Mouse (Mus musculus) intestine, embryonic 15.5 days (tissue): ENCODE measurements around the gene Rasal3. TPM values are rescaled to one million over a fixed set of nuclear protein-coding genes. Genes with fewer than 3 reads are reported as not detected.

Experiments
- ATAC-seq: fragments of 200-750 bp; cut with Nextera tagmentation; 2 replicates; pipeline ENCODE4 v1.8.0; 2017; ENCODE audit warnings: moderate TSS enrichment, moderate library complexity
- H3K27ac ChIP-seq: fragments of 300-500 bp; sonication (generic); 2 replicates; pipeline ENCODE4 v1.5.1; 2015; ENCODE audit warnings: mild to moderate bottlenecking, inconsistent platforms
- H3K27me3 ChIP-seq: fragments of 300-500 bp; sonication (generic); replicated peaks from 2 replicates; pipeline ENCODE4 v1.6.1; 2015; ENCODE audit warnings: inconsistent platforms
- H3K36me3 ChIP-seq: fragments of 300-500 bp; sonication (generic); 2 replicates; pipeline ENCODE4 v1.6.1; 2015; ENCODE audit warnings: inconsistent platforms
- H3K4me1 ChIP-seq: fragments of 300-500 bp; sonication (generic); replicated peaks from 2 replicates; pipeline ENCODE4 v1.6.1; 2015; ENCODE audit warnings: inconsistent platforms
- H3K4me2 ChIP-seq: fragments of 300-500 bp; sonication (generic); replicated peaks from 2 replicates; pipeline ENCODE4 v1.6.1; 2015; ENCODE audit warnings: mild to moderate bottlenecking, inconsistent platforms
- H3K4me3 ChIP-seq: fragments of 300-500 bp; sonication (generic); replicated peaks from 2 replicates; pipeline ENCODE4 v1.5.1; 2015; ENCODE audit warnings: inconsistent platforms
- H3K9ac ChIP-seq: fragments of 300-500 bp; sonication (generic); 2 replicates; pipeline ENCODE4 v1.6.1; 2015; ENCODE audit warnings: inconsistent platforms
- H3K9me3 ChIP-seq: fragments of 300-500 bp; sonication (generic); 2 replicates; pipeline ENCODE4 v1.6.1; 2016; ENCODE audit warnings: inconsistent platforms
- WGBS: fragments of 180-500 bp; shearing (Covaris S2); methylation state at CpG from one replicate; pipeline ENCODE4 v1.1.7; 2015; 5-methylcytosine and 5-hydroxymethylcytosine counted together
- polyA plus RNA-seq: library from polyadenylated mRNA; unstranded; fragments of >200 nt; fragmentation: Nextera tagmentation; extraction: Ambion mirVana; gene quantifications from 2 replicates; pipeline ENCODE4 v1.2.1, GENCODE M21; 2015

Gene Rasal3
- polyA plus RNA-seq, 1 experiment from 2014 or later: 1.7 TPM

DNA sequence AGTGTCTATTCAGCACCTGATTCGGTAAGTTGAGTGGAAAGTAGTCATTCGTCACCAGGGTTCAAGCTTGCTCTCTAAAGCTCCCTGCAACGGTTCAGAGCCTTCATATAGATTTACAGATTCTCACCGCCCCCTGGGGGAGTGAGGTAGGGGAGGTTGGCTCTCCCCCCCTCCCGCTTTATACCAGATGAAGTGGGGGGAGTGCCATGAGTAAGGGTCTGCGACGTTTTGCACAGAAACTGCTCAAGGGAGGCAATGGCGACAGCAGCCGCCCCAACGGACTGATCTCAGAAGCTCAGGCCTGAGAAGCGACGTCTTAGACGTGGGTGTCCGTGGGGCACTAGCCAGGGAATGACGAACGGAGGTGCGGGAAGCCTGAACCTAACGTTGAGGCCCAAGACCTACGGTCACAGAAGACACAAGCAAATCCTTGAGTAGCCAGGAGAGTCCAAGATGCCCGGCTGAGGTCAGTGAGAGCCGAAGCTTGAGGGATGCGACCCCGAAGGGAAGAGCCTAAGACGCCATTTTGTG is 53.5 kb downstream of the Rasal3 start:
- H3K4me2 ChIP-seq: peak overlapping the region; percentile 69
- 0 out of 2 replicates have a peak, but pooled peaks cover 5% of the 10 kb centered on the region for H3K4me1 ChIP-seq
- H3K9me3 ChIP-seq: no peaks in the 10 kb centered on the region
- ATAC-seq: no peak
- peak overlapping the region; percentile 54 for H3K27ac ChIP-seq
- peak overlapping the region; percentile 65 for H3K4me3 ChIP-seq
- WGBS: under 1% methylated on average over 24 of the region's 24 CpGs
- H3K9ac ChIP-seq: peak overlapping the region; percentile 70
- peaks cover 4% of the 10 kb centered on the region for H3K36me3 ChIP-seq
- H3K27me3 ChIP-seq: no peaks in the 10 kb centered on the region

DNA sequence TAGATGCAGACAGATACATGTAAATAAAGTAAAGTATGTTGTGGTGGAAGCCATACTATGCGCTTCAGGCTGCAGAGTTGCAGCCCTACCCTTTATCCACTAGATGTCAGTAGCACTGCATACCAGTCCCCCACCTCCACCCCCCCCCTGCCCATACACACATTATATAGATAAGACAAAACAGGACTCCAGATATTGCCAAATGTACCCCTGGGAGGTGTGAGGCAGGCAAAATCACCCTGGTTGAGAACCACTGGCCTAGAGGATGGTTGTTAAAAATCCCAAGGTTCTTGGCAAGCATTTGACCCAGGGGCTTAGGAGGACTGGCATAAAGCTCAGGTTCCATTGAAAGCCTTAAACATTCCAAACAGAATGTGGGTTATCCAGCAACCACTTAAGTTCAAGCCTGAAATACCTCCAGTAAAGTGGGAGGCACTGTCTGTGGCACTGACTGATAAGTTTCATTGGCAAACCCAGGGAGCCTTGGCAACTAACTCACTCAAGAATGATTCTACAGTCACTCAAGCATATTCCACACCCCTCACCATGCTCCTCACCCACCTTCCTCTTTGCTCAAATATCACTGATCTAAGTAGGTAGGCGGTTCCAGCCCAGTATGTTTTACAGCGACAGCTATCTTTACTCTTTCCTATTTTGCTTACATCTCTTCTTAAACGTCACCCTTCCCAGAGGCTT is 54.2 kb downstream of the Rasal3 start:
- Histone ChIP-seq H3K36me3 (no peaks in the 10 kb centered on the region), H3K4me3 (peak overlapping the region; percentile 65), H3K4me1 (0 out of 2 replicates have a peak, but pooled peaks cover 5% of the 10 kb centered on the region), H3K9me3 (no peaks in the 10 kb centered on the region), H3K4me2 (peak overlapping the region; percentile 69), H3K27me3 (no peaks in the 10 kb centered on the region), H3K27ac (no peak overlapping the region; the same call in 1 of the 2 replicates), H3K9ac (peak overlapping the region; percentile 70; the same call in 1 of the 2 replicates)
- ATAC-seq: no peak
- WGBS: 9% methylated on average over 4 of the region's 4 CpGs

DNA sequence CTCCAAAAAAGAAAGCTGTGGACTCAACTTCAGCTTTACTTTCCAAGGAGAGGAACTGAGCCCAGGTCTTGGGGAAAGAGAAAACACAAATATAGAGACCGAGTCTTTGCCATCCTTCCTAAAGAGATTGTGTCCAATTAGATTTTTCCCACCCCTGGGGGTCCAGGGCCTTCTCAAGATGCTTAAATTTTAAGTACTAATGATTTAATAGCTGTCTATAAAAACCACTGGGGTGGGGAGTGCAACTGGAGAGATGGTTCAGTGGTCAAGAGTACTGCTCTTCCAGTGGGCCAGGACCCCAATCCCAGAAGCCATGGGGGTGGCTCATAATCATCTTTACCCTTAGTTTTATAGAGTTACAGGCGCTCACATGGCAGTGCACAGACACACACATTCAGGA is 55.0 kb downstream of the Rasal3 start:
- H3K4me2 ChIP-seq: 0 out of 2 replicates have a peak overlapping the region, but pooled peaks have one; percentile 69
- 0 out of 2 replicates have a peak, but pooled peaks cover 5% of the 10 kb centered on the region for H3K4me1 ChIP-seq
- H3K27ac ChIP-seq: no peak overlapping the region
- ATAC-seq: no peak
- H3K9me3 ChIP-seq: no peaks in the 10 kb centered on the region
- no peaks in the 10 kb centered on the region for H3K36me3 ChIP-seq
- WGBS: 83% methylated on average over 2 of the region's 2 CpGs
- no peaks in the 10 kb centered on the region for H3K27me3 ChIP-seq
- H3K4me3 ChIP-seq: no peak overlapping the region
- H3K9ac ChIP-seq: no peak overlapping the region

DNA sequence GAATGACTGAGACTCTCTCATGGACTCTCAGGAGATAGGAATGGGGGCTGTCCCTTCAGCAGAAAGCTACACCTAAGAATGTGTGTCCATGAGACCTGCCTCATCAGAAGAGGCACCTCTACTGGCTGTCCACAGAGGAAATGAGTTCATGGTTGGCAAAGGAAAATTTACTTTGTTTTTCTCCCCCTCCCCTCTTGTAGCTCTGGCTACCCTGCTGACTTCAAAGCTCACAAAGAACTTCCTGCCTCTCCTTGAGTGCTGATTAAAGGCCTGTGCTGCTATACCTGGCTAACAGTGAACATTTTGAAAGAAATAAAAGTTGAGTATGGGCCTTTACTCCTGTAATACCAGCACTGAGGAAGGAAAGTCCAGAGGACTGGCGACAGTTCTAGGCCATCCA is 62.3 kb downstream of the Rasal3 start:
- 91% methylated on average over 1 of the region's 1 CpGs for WGBS
- no peaks in the 10 kb centered on the region for H3K27me3 ChIP-seq
- H3K36me3 ChIP-seq: peaks cover 26% of the 10 kb centered on the region

More for the DNA sequence above, 62.3 kb downstream of the Rasal3 start:
- H3K9ac ChIP-seq: no peak overlapping the region
- H3K4me2 ChIP-seq: no peak overlapping the region
- no peak overlapping the region for H3K27ac ChIP-seq
- H3K4me1 ChIP-seq: no peaks in the 10 kb centered on the region
- no peak overlapping the region for H3K4me3 ChIP-seq
- H3K9me3 ChIP-seq: no peaks in the 10 kb centered on the region
- ATAC-seq: no peak

Other genes with a start within 250 kb of the Rasal3 start
- gene Notch3, start 236.7 kb downstream of the Rasal3 start, polyA plus RNA-seq: 8.1 and 8.3 TPM in 2 replicates
- gene Ephx3, start 214.0 kb downstream of the Rasal3 start, polyA plus RNA-seq: 0.14 and 0.16 TPM in 2 replicates
- gene Brd4, start 118.9 kb downstream of the Rasal3 start, polyA plus RNA-seq: 68.1 and 70.5 TPM in 2 replicates
- 83.2 and 85.6 TPM in 2 replicates for gene Akap8, start 82.3 kb downstream of the Rasal3 start, polyA plus RNA-seq
- gene Akap8l, start 53.0 kb downstream of the Rasal3 start, polyA plus RNA-seq: 62.6 and 72.3 TPM in 2 replicates
- 24.6 and 24.7 TPM in 2 replicates for gene Wiz, start 14.1 kb downstream of the Rasal3 start, polyA plus RNA-seq
- 0.28 and 0.40 TPM in 2 replicates for gene Pglyrp2, start 20.6 kb upstream of the Rasal3 start, polyA plus RNA-seq
- gene Cyp4f39, start 49.1 kb upstream of the Rasal3 start, polyA plus RNA-seq: 0.29 and 0.35 TPM in 2 replicates
- gene Cyp4f17, start 102.5 kb upstream of the Rasal3 start, polyA plus RNA-seq: 4.8 and 5.5 TPM in 2 replicates
- 30.1 and 33.9 TPM in 2 replicates for gene Cyp4f16, start 133.0 kb upstream of the Rasal3 start, polyA plus RNA-seq
- gene Cyp4f37, start 217.7 kb upstream of the Rasal3 start, polyA plus RNA-seq: not detected in 2 replicates